Mouse (Mus musculus) megakaryocyte-erythroid progenitor cell, adult 5-6 weeks (primary cell): ENCODE measurements around the gene Inpp5b. TPM values are rescaled to one million over a fixed set of nuclear protein-coding genes. Genes with fewer than 3 reads are reported as not detected.
"Not testable (repeated sequence)": the region's sequence is repeated elsewhere in the genome, so short reads cannot be mapped to it uniquely, and the experiment has no call there.

ENCODE experiments used
- ATAC-seq: replicated peaks from 2 replicates; pipeline ENCODE4 v1.8.0; 2016; ENCODE audit warnings: mild to moderate bottlenecking, inconsistent platforms; ENCODE audit not compliant: severe bottlenecking, poor library complexity, low FRiP score, low TSS enrichment
- total RNA-seq, 2 experiments: library from RNA; stranded (forward) in 1 of 2; stranded (reverse) in 1 of 2; fragments of 200-1000, 215-1000 nt in 1 of 2; fragments of >200 nt in 1 of 2; fragmentation: Nextera tagmentation in 1 of 2; gene quantifications; 2 replicates each; pipeline ENCODE4 v1.2.3; 2014 to 2017

The Inpp5b gene
- total RNA-seq, 2 experiments from 2014 or later: 56.5 to 89.7 TPM

GRCm38 (mm10) chr4:124708518-124709477, 32.9 kb upstream of the Inpp5b start:
- peak; percentile 78 for ATAC-seq

- no peak for ATAC-seq
Measured at GRCm38 (mm10) chr4:124709961-124710446, 31.6 kb upstream of the Inpp5b start.

- ATAC-seq: no peak
Measured at GRCm38 (mm10) chr4:124710776-124711291, 30.8 kb upstream of the Inpp5b start.

GRCm38 (mm10) chr4:124712618-124713017, 29.0 kb upstream of the Inpp5b start:
- no peak for ATAC-seq

- ATAC-seq: not testable (repeated sequence)
Measured at GRCm38 (mm10) chr4:124713850-124714249, 27.8 kb upstream of the Inpp5b start.

GRCm38 (mm10) chr4:124714545-124715481, 26.8 kb upstream of the Inpp5b start, which contains the start of gene Sf3a3:
Gene Sf3a3 (plus strand): TSS chr4:124714776.
- ATAC-seq: peak; percentile 93

GRCm38 (mm10) chr4:124719101-124719500, 22.5 kb upstream of the Inpp5b start:
- no peak for ATAC-seq

- ATAC-seq: no peak
Measured at GRCm38 (mm10) chr4:124726121-124726520, 15.5 kb upstream of the Inpp5b start.

- no peak for ATAC-seq
Measured at GRCm38 (mm10) chr4:124736952-124737351, 4.7 kb upstream of the Inpp5b start.

GRCm38 (mm10) chr4:124737486-124737885, 4.2 kb upstream of the Inpp5b start:
- ATAC-seq: no peak

- no peak for ATAC-seq
Measured at GRCm38 (mm10) chr4:124738013-124738412, 3.6 kb upstream of the Inpp5b start.

GRCm38 (mm10) chr4:124738783-124739182, 2.9 kb upstream of the Inpp5b start:
- no peak for ATAC-seq

- no peak for ATAC-seq
Measured at GRCm38 (mm10) chr4:124742839-124743238, 1.2 kb downstream of the Inpp5b start.

- no peak for ATAC-seq
Measured at GRCm38 (mm10) chr4:124746577-124746976, 4.9 kb downstream of the Inpp5b start.

GRCm38 (mm10) chr4:124747851-124748250, 6.2 kb downstream of the Inpp5b start:
- no peak for ATAC-seq

- ATAC-seq: peak; percentile 90
Measured at GRCm38 (mm10) chr4:124751300-124752250, 9.9 kb downstream of the Inpp5b start.

GRCm38 (mm10) chr4:124752281-124753199, 10.9 kb downstream of the Inpp5b start:
- peak; percentile 75 for ATAC-seq
